Mouse (Mus musculus) frontal cortex, adult (tissue): ENCODE results near the gene Igf2bp2.
A peak's percentile ranks its signal among the peaks of the same experiment; 100 is the strongest.

Experiments
- ATAC-seq: cut with Nextera tagmentation; 2 replicates; pipeline ENCODE4 v1.9.2; 2017; ENCODE audit warnings: mild to moderate bottlenecking, moderate library complexity, mixed read lengths; ENCODE audit not compliant: low TSS enrichment

Gene Igf2bp2

DNA sequence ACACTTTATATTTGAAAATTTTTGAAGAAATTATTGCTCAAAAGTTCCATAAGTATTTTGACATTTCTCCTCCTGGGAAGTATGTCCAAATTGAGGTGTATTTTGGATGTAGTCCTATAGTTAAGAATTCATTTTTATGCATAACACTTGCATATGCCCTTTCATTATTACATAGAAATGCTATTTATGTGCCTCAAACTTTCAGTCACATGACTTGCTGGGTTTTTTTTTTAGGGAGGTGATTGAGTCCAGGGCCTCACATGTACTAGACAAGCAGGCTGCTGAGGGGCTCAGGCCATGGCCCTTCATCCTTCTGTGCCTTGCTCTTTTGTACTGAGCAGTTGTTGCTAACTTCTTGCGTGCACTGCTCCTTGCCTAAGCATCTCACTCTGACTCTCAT lies 123.1 kb downstream of the Igf2bp2 start:
- ATAC-seq = no peak

GRCm38 (mm10) chr16:22038554-22038953 lies 124.5 kb downstream of the Igf2bp2 start:
- no peak for ATAC-seq

GRCm38 (mm10) chr16:22027474-22027873 lies 135.6 kb downstream of the Igf2bp2 start:
- ATAC-seq = no peak

DNA sequence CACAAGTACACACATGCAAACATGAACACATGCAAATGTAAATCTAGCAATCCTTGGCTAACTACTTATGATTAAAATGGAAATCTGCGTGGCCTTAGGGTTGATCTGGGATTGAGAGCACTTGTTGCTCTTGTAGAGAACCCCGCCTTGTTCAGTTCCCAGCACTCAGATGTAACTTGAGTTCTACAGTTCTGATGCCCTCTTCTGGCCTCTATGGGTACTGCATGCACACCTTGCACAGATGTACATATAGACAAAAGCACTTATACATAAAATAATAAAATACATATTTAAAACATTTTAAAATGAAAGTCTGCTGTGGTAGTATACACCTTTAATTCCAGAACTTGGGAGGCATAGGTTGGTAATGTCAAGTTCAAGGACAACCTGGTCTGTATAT lies 141.0 kb downstream of the Igf2bp2 start:
- no peak for ATAC-seq

DNA sequence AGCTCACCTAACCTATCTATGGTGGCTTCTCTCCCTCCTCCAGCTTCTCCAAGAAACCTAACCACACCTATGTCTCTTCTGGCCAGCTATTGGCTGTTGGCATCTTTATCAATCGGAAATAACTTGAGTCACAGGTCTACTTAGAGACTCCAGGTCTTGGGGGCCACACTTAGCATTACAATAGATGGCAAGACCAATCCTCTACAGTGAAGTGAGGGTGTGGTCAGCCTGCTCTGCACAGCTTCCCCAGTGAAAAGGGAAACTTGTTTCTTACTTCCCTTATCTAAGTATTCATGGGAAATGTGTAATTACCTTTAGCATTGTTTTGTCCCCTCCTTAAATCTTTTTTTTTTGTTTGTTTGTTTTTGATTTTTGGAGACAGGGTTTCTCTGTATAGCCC lies 147.5 kb downstream of the Igf2bp2 start:
- ATAC-seq = no peak

DNA sequence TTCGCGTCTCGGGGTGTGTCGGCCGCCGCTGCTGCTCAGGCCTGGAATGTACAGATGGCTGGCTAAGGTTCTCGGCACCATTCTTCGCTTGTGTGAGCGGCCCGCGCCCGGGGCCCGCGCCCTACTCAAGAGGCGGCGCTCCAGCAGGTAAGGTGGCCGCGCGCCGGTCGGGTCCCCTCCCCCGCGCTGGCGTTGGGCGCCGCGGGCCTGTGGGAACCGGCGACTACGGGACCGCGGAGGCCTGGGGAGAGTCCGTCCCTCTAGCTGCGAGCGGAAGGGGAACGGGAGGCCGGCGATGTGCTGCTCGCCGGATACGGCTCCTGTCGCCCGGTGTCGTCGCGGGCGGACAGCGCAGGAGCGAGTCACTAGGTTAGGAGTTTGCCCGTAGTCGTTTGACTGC lies 153.5 kb downstream of the Igf2bp2 start:
- peak; percentile 50 for ATAC-seq

GRCm38 (mm10) chr16:22009099-22009584 lies 154.0 kb downstream of the Igf2bp2 start, which contains the start of gene Senp2:
TSS of gene Senp2 (plus strand) at chr16:22009484.
- peak; percentile 100 for ATAC-seq
